Mouse (Mus musculus): ENCODE measurements around the gene Mlycd. TPM values are rescaled to one million over a fixed set of nuclear protein-coding genes. Genes with fewer than 3 reads are reported as not detected.
A peak's percentile ranks its signal among the peaks of the same experiment; 100 is the strongest.

Mlycd gene
- total RNA-seq, 2 experiments from 2014 or later, result 23.4 to 24.6 TPM

- DNase-seq (ENCODE audit: extremely low spot score in 1 of 2, low spot score in 2 of 2), result no peak
- intact Hi-C loops (cut with DNase I), result no loop called here
These were observed 33.1 kb downstream of the Mlycd start for GRCm38 (mm10) chr8:119427634-119428349.

GRCm38 (mm10) chr8:119428350-119428740 lies 33.7 kb downstream of the Mlycd start:
- no peak for DNase-seq (ENCODE audit: extremely low spot score in 1 of 2, low spot score in 2 of 2)
- intact Hi-C loops (cut with DNase I), result no loop called here

- no peak for DNase-seq (ENCODE audit: extremely low spot score in 1 of 2, low spot score in 2 of 2)
- intact Hi-C loops (cut with DNase I), result no loop called here
These were observed 34.2 kb downstream of the Mlycd start for GRCm38 (mm10) chr8:119428766-119429327.

GRCm38 (mm10) chr8:119429552-119429951 lies 34.9 kb downstream of the Mlycd start:
- intact Hi-C loops (cut with DNase I), result no loop called here
- DNase-seq (ENCODE audit: extremely low spot score in 1 of 2, low spot score in 2 of 2), result no peak

GRCm38 (mm10) chr8:119430250-119430649 lies 35.6 kb downstream of the Mlycd start:
- intact Hi-C loops (cut with DNase I), result no loop called here
- no peak for DNase-seq (ENCODE audit: extremely low spot score in 1 of 2, low spot score in 2 of 2)

- intact Hi-C loops (cut with DNase I), result no loop called here
- no peak for DNase-seq (ENCODE audit: extremely low spot score in 1 of 2, low spot score in 2 of 2)
These were observed 36.0 kb downstream of the Mlycd start for GRCm38 (mm10) chr8:119430690-119431089.

- no peak for DNase-seq (ENCODE audit: extremely low spot score in 1 of 2, low spot score in 2 of 2)
- intact Hi-C loops (cut with DNase I), result no loop called here
These were observed 37.7 kb downstream of the Mlycd start for GRCm38 (mm10) chr8:119432372-119432771.

GRCm38 (mm10) chr8:119433582-119434174 lies 39.0 kb downstream of the Mlycd start, which contains the start of gene Osgin1:
Osgin1 (plus strand) TSS chr8:119434124.
- intact Hi-C loops (cut with DNase I), result no loop called here
- no peak for DNase-seq (ENCODE audit: extremely low spot score in 1 of 2, low spot score in 2 of 2)

- intact Hi-C loops (cut with DNase I), result no loop called here
- DNase-seq (ENCODE audit: extremely low spot score in 1 of 2, low spot score in 2 of 2), result no peak
These were observed 39.9 kb downstream of the Mlycd start for GRCm38 (mm10) chr8:119434569-119434968.

GRCm38 (mm10) chr8:119435527-119435926 lies 40.8 kb downstream of the Mlycd start:
- no peak for DNase-seq (ENCODE audit: extremely low spot score in 1 of 2, low spot score in 2 of 2)
- intact Hi-C loops (cut with DNase I), result no loop called here

GRCm38 (mm10) chr8:119436331-119436730 lies 41.7 kb downstream of the Mlycd start:
- intact Hi-C loops (cut with DNase I), result no loop called here
- DNase-seq (ENCODE audit: extremely low spot score in 1 of 2, low spot score in 2 of 2), result no peak

GRCm38 (mm10) chr8:119436933-119437332 lies 42.3 kb downstream of the Mlycd start:
- DNase-seq (ENCODE audit: extremely low spot score in 1 of 2, low spot score in 2 of 2), result peak in 1 of 2 experiments; percentile 79
- intact Hi-C loops (cut with DNase I), result no loop called here

GRCm38 (mm10) chr8:119437506-119437905 lies 42.8 kb downstream of the Mlycd start:
- intact Hi-C loops (cut with DNase I), result no loop called here
- DNase-seq (ENCODE audit: extremely low spot score in 1 of 2, low spot score in 2 of 2), result no peak

- intact Hi-C loops (cut with DNase I), result no loop called here
- DNase-seq (ENCODE audit: extremely low spot score in 1 of 2, low spot score in 2 of 2), result no peak
These were observed 44.2 kb downstream of the Mlycd start for GRCm38 (mm10) chr8:119438876-119439275.

GRCm38 (mm10) chr8:119439424-119439823 lies 44.7 kb downstream of the Mlycd start:
- intact Hi-C loops (cut with DNase I), result no loop called here

GRCm38 (mm10) chr8:119439893-119440249 lies 45.2 kb downstream of the Mlycd start:
- no peak for DNase-seq (ENCODE audit: extremely low spot score in 1 of 2, low spot score in 2 of 2)
- intact Hi-C loops (cut with DNase I), result loop anchor here (5.0 to 10.0 kb wide), 2 partner anchors 237 to 335 kb away; partner anchors contain the start of gene Tldc1

More at GRCm38 (mm10) chr8:119439424-119439823, 44.7 kb downstream of the Mlycd start:
- DNase-seq (ENCODE audit: extremely low spot score in 1 of 2, low spot score in 2 of 2), result no peak

GRCm38 (mm10) chr8:119440250-119440951 lies 45.7 kb downstream of the Mlycd start:
- DNase-seq (ENCODE audit: extremely low spot score in 1 of 2, low spot score in 2 of 2), result peak; percentile 46 to 79
- intact Hi-C loops (cut with DNase I), result loop anchor here (5.0 to 10.0 kb wide), 2 partner anchors 237 to 334 kb away; partner anchors contain the start of gene Tldc1

- intact Hi-C loops (cut with DNase I), result loop anchor here (5.0 to 10.0 kb wide), 2 partner anchors 236 to 334 kb away; partner anchors contain the start of gene Tldc1
- DNase-seq (ENCODE audit: extremely low spot score in 1 of 2, low spot score in 2 of 2), result no peak
These were observed 46.2 kb downstream of the Mlycd start for GRCm38 (mm10) chr8:119440952-119441270.

- no peak for DNase-seq (ENCODE audit: extremely low spot score in 1 of 2, low spot score in 2 of 2)
- intact Hi-C loops (cut with DNase I), result loop anchor here (5.0 to 10.0 kb wide), 2 partner anchors 235 to 333 kb away; partner anchors contain the start of gene Tldc1
These were observed 47.3 kb downstream of the Mlycd start for GRCm38 (mm10) chr8:119442013-119442412.

All from left cerebral cortex, postnatal 10 days (tissue).